Mouse (Mus musculus) CH12.LX (cell line): Measurements from ENCODE around the gene Oip5. TPM values are rescaled to one million over a fixed set of nuclear protein-coding genes. Genes with fewer than 3 reads are reported as not detected.

Experiments used
- DNase-seq: peaks from one replicate; pipeline ENCODE4 v3.0.0-alpha.2; 2013; ENCODE audit errors: extremely low read depth
- H3K27ac ChIP-seq: 2 replicates; pipeline ENCODE4 v1.5.1; 2012; ENCODE audit warnings: low read depth, mild to moderate bottlenecking, control low read depth, moderate library complexity; ENCODE audit not compliant: insufficient read depth
- H3K27me3 ChIP-seq: replicated peaks from 2 replicates; pipeline ENCODE3; 2012; ENCODE audit warnings: inconsistent platforms
- H3K36me3 ChIP-seq, 2 experiments: replicated peaks in 1 of 2; 2 replicates each; pipeline versions ENCODE3 to v1.6.1; 2012; ENCODE audit warnings: inconsistent platforms in 1 of 2, low read length in 1 of 2, mild to moderate bottlenecking in 1 of 2, mixed read lengths in 1 of 2, moderate library complexity in 1 of 2; ENCODE audit not compliant: control insufficient read depth in 1 of 2, insufficient read depth in 1 of 2
- H3K4me1 ChIP-seq, 2 experiments: 2 replicates each; pipeline ENCODE4 v1.6.1; 2012; ENCODE audit warnings: inconsistent platforms in 1 of 2, moderate library complexity in 1 of 2; ENCODE audit not compliant: insufficient read depth in 2 of 2, control insufficient read depth in 1 of 2
- H3K4me2 ChIP-seq: 2 replicates; pipeline ENCODE4 v1.6.1; 2012; ENCODE audit warnings: low read depth, mild to moderate bottlenecking, control low read depth; ENCODE audit not compliant: poor library complexity, insufficient read depth, severe bottlenecking
- H3K4me3 ChIP-seq, 3 experiments: fragments of 150-350 bp in 1 of 3; sonication (generic) in 1 of 3; replicated peaks in 1 of 3; 2 replicates each; pipeline versions ENCODE3 to v1.5.1; 2011 to 2012; ENCODE audit warnings: low read depth in 2 of 3, low read length in 2 of 3, mild to moderate bottlenecking in 2 of 3, moderate library complexity in 2 of 3, control low read depth in 1 of 3, improper control_type of control experiment in 1 of 3, inconsistent platforms in 1 of 3, mixed read lengths in 1 of 3; ENCODE audit not compliant: poor library complexity in 1 of 3
- H3K79me2 ChIP-seq: replicated peaks from 2 replicates; pipeline ENCODE4 v1.6.1; 2012; ENCODE audit warnings: mild to moderate bottlenecking, moderate library complexity; ENCODE audit not compliant: control insufficient read depth, poor library complexity, insufficient read depth, severe bottlenecking; ENCODE audit errors: extremely low read depth
- H3K9ac ChIP-seq: 2 replicates; pipeline ENCODE4 v1.6.1; 2012; ENCODE audit warnings: low read depth, mild to moderate bottlenecking, control low read depth, moderate library complexity; ENCODE audit not compliant: insufficient read depth
- H3K9me3 ChIP-seq: replicated peaks from 2 replicates; pipeline ENCODE3; 2012; ENCODE audit warnings: low read length, inconsistent platforms, mixed read lengths
- BHLHE40 ChIP-seq: IDR thresholded peaks from 2 replicates; pipeline ENCODE4 v1.6.1; 2011; ENCODE audit warnings: mild to moderate bottlenecking, low read depth, low read length, improper control_type of control experiment
- CHD2 ChIP-seq: IDR thresholded peaks from 2 replicates; pipeline ENCODE4 v1.6.1; 2011; ENCODE audit warnings: low read length, improper control_type of control experiment
- CTCF ChIP-seq, 2 experiments: IDR thresholded peaks in 1 of 2; conservative IDR thresholded peaks in 1 of 2; 2 replicates each; pipeline ENCODE4 v1.5.1; 2011 to 2012; ENCODE audit warnings: low read depth in 2 of 2, low read length in 2 of 2, improper control_type of control experiment in 1 of 2, inconsistent platforms in 1 of 2, mild to moderate bottlenecking in 1 of 2, moderate library complexity in 1 of 2
- E2F4 ChIP-seq: IDR thresholded peaks from 2 replicates; pipeline ENCODE4 v1.6.1; 2011; ENCODE audit warnings: low read depth, low read length, improper control_type of control experiment; ENCODE audit not compliant: insufficient replicate concordance
- EP300 ChIP-seq: IDR thresholded peaks from 2 replicates; pipeline ENCODE4 v1.6.1; 2011; ENCODE audit warnings: low read length, improper control_type of control experiment
- ETS1 ChIP-seq: conservative IDR thresholded peaks from 2 replicates; pipeline ENCODE4 v1.6.1; 2012; ENCODE audit warnings: low read depth, mild to moderate bottlenecking, inconsistent platforms, low read length, improper control_type of control experiment, moderate library complexity
- GABPA ChIP-seq: IDR thresholded peaks from 2 replicates; pipeline ENCODE4 v1.6.1; 2012; ENCODE audit warnings: low read depth, low read length, improper control_type of control experiment, inconsistent platforms; ENCODE audit not compliant: insufficient replicate concordance
- IRF4 ChIP-seq: IDR thresholded peaks from 2 replicates; pipeline ENCODE4 v1.6.1; 2014; ENCODE audit warnings: low read depth, mild to moderate bottlenecking, inconsistent platforms, low read length, improper control_type of control experiment
- MAFK ChIP-seq: IDR thresholded peaks from 2 replicates; pipeline ENCODE4 v1.6.1; 2011; ENCODE audit warnings: low read length, improper control_type of control experiment; ENCODE audit not compliant: insufficient replicate concordance
- MAX ChIP-seq: IDR thresholded peaks from 2 replicates; pipeline ENCODE4 v1.6.1; 2011; ENCODE audit warnings: low read length, improper control_type of control experiment
- MXI1 ChIP-seq: IDR thresholded peaks from 2 replicates; pipeline ENCODE4 v1.6.1; 2011; ENCODE audit warnings: mild to moderate bottlenecking, low read depth, low read length, improper control_type of control experiment
- MYC ChIP-seq: IDR thresholded peaks from 2 replicates; pipeline ENCODE4 v1.6.1; 2011; ENCODE audit warnings: low read depth, mild to moderate bottlenecking, improper control_type of control experiment, low read length
- NELFE ChIP-seq: IDR thresholded peaks from 2 replicates; pipeline ENCODE4 v1.6.1; 2011; ENCODE audit warnings: low read depth, low read length, improper control_type of control experiment
- NRF1 ChIP-seq: IDR thresholded peaks from 2 replicates; pipeline ENCODE4 v1.6.1; 2014; ENCODE audit warnings: low read depth, mild to moderate bottlenecking, inconsistent platforms, low read length, improper control_type of control experiment, moderate library complexity
- PAX5 ChIP-seq: IDR thresholded peaks from 2 replicates; pipeline ENCODE4 v1.6.1; 2012; ENCODE audit warnings: low read length, inconsistent platforms, mixed read lengths
- RCOR1 ChIP-seq: conservative IDR thresholded peaks from 2 replicates; pipeline ENCODE4 v1.6.1; 2012; ENCODE audit warnings: low read depth, mild to moderate bottlenecking, inconsistent platforms, low read length, improper control_type of control experiment
- SMC3 ChIP-seq: IDR thresholded peaks from 2 replicates; pipeline ENCODE4 v1.6.1; 2011; ENCODE audit warnings: low read depth, low read length, improper control_type of control experiment
- ZMIZ1 ChIP-seq: IDR thresholded peaks from 2 replicates; pipeline ENCODE4 v1.6.1; 2012; ENCODE audit warnings: low read depth, mild to moderate bottlenecking, inconsistent platforms, low read length, improper control_type of control experiment
- dilution Hi-C: fragments of 300-500 bp; cut with MboI; formaldehyde crosslinking; loops from 2 replicates; pipeline ENCODE4 v1.14.3; 2020; ENCODE audit warnings: low sequenced_read_pairs; ENCODE audit not compliant: extremely low pct_unique_long_range_greater_than_20kb, extremely low pct_ligation_motif_present
- in situ Hi-C: fragments of 300-500 bp; cut with MboI; formaldehyde crosslinking; loops from 3 replicates; pipeline ENCODE4 v1.14.3; 2019; ENCODE audit warnings: low sequenced_read_pairs, low pct_ligation_motif_present, low pct_unique_long_range_greater_than_20kb, mixed read lengths
- polyA plus RNA-seq: library from polyadenylated mRNA; unstranded; fragments of >175 nt; gene quantifications from 2 replicates; pipeline ENCODE4 v1.2.1, GENCODE M21; 2012; ENCODE audit warnings: low read depth; ENCODE audit not compliant: insufficient read length
- total RNA-seq, 2 experiments: library from RNA; depleted of rRNA; stranded (reverse); fragments of 300-350 nt in 1 of 2; fragments of >200 nt in 1 of 2; gene quantifications; 2 replicates each; pipeline ENCODE4 v1.2.3; 2012 to 2014

Oip5 gene
- total and polyA plus RNA-seq, 3 experiments: 24.5 to 53.6 (median 30.1) TPM

DNA sequence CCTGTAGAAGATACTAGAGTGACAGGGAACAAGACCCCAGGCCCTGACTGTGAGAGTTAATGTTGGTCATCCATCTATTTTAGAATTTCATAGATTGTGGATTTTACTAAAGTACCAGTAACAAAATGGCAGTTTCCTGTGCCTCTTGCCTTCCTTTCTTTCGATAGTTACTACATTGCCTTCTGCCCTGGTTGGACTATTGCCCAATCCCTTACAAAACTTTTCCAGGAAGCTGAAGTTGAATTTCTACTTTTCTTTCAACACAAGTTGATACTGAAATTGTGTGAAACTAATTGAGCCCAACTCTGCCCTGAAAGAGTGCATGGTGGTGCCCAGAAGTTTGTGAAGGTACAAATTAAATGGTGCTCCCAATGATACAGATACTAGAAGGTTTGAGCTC, 45.8 kb downstream of the Oip5 start:
- no peak for DNase-seq
- H3K4me2 ChIP-seq: no peak overlapping the region
- H3K4me3 ChIP-seq: no peak overlapping the region
- H3K27ac ChIP-seq: no peak overlapping the region
- in situ Hi-C loops (no loop called here), dilution Hi-C loops (no loop called here)
- H3K9me3 ChIP-seq: no peaks in the 10 kb centered on the region
- no peaks in the 10 kb centered on the region for H3K79me2 ChIP-seq
- H3K9ac ChIP-seq: no peak overlapping the region
- peaks cover 2 to 11% of the 10 kb centered on the region in 2 experiments; a peak in 3 of 4 replicates for H3K4me1 ChIP-seq
- peaks cover 5 to 24% of the 10 kb centered on the region in 2 experiments for H3K36me3 ChIP-seq
- TF ChIP-seq CHD2 (no peak), MAFK (no peak), ZMIZ1 (no peak), CTCF (conservative IDR thresholded peaks at IDR 0.05 in 1 of 2, IDR thresholded peaks at IDR 0.05 in 1 of 2; ENCODE audit: low read depth in 2 of 2, low read length in 2 of 2) (no peak), ETS1 (no peak), GABPA (no peak), SMC3 (no peak), NRF1 (no peak), MAX (no peak), MXI1 (no peak)
- no peaks in the 10 kb centered on the region for H3K27me3 ChIP-seq

DNA sequence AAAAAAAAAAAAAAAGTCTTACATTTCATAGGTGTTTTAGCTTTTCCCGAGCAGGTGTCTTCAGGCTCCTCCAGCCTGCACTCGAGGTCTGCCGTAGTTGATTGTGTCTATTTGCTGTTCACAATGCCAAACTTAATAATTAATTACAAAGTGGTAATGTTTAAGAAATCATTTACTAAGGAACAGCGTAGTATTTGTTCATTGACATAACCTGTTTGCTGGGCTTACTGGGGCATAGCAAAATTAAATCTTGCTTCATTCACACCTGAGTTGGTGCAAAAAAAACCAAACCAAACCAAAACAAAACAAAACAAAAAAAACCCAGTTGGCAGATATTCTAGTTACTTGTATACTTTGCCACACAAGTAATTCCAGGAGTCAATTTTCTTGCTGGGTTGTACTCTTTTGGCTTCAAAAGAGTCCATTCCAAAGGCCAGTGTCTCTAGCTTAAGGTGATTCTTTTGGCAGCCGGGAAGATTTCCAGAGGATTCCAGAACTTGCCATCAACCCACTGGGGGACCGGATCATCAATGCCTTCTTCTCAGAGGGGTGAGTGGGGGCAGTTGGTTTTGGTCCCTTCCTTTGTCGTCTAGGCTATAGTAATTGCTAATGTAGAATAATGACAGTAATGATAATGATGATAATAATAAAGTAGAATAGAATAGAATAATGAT, 52.0 kb downstream of the Oip5 start:
- peaks cover 2 to 27% of the 10 kb centered on the region in 2 experiments; a peak in 3 of 4 replicates for H3K4me1 ChIP-seq
- H3K4me2 ChIP-seq: no peak overlapping the region
- H3K27me3 ChIP-seq: no peaks in the 10 kb centered on the region
- H3K79me2 ChIP-seq: no peaks in the 10 kb centered on the region
- dilution Hi-C loops: no loop called here
- H3K4me3 ChIP-seq: no peak overlapping the region
- H3K9me3 ChIP-seq: no peaks in the 10 kb centered on the region
- H3K27ac ChIP-seq: no peak overlapping the region
- no peak for TF ChIP-seq E2F4
- no peak for TF ChIP-seq RCOR1
- no peak for TF ChIP-seq ETS1
- no peak for TF ChIP-seq BHLHE40
- TF ChIP-seq NELFE: no peak
- TF ChIP-seq MYC: no peak
- no peak for TF ChIP-seq EP300
- no peak for TF ChIP-seq IRF4
- no peak for TF ChIP-seq PAX5
- TF ChIP-seq, all 38 proteins: peak for 0
- DNase-seq: no peak
- in situ Hi-C loops: no loop called here
- Histone ChIP-seq H3K36me3 (peaks cover 6 to 24% of the 10 kb centered on the region in 2 experiments), H3K9ac (no peak overlapping the region)
